Mouse (Mus musculus): ENCODE results near the gene Dhx57. TPM values are rescaled to one million over a fixed set of nuclear protein-coding genes. Genes with fewer than 3 reads are reported as not detected.
"Not testable (repeated sequence)": the region's sequence is repeated elsewhere in the genome, so short reads cannot be mapped to it uniquely, and the experiment has no call there.

Gene Dhx57
- total RNA-seq (2015; ENCODE audit: low replicate concordance) (1.3 and 7.7 TPM in 2 replicates), total RNA-seq (2017; ENCODE audit: low replicate concordance) (2.0 and 2.4 TPM in 2 replicates)

GRCm38 (mm10) chr17:80290074-80290657 lies at the start of gene Dhx57, which contains the start of gene Morn2:
TSS of gene Dhx57 (minus strand) at chr17:80290476.
TSS of gene Morn2 (plus strand) at chr17:80290203.
- peak; percentile 100 for ATAC-seq (replicated peaks; ENCODE audit: low FRiP score, poor library complexity, severe bottlenecking)

DNA sequence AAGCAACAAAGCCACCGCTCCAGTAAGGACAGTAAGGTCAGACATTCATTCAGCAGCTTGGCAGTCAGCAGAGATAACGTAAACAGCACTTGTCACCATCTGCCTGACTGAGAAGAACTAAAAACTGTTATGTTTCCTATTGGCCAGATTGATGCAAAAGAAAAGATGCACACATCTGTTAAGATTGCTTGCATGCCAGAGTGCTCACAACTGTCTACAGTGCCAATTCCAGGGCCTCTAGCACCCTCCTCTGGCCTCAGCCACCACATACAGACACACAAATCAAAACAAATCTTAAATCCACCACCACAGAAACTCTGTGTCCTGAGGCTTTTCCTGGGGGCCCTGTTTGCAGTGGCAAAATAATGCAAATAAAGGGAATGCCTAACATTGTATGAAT lies 42.1 kb upstream of the Dhx57 start:
- no peak for ATAC-seq (replicated peaks; ENCODE audit: low FRiP score, poor library complexity, severe bottlenecking)

- no peak for ATAC-seq (replicated peaks; ENCODE audit: low FRiP score, poor library complexity, severe bottlenecking)
Observed at GRCm38 (mm10) chr17:80326431-80326830, 36.2 kb upstream of the Dhx57 start.

- ATAC-seq (replicated peaks; ENCODE audit: low FRiP score, poor library complexity, severe bottlenecking): no peak
Observed at GRCm38 (mm10) chr17:80325456-80325855, 35.2 kb upstream of the Dhx57 start.

GRCm38 (mm10) chr17:80324521-80324920 lies 34.2 kb upstream of the Dhx57 start:
- no peak for ATAC-seq (replicated peaks; ENCODE audit: low FRiP score, poor library complexity, severe bottlenecking)

DNA sequence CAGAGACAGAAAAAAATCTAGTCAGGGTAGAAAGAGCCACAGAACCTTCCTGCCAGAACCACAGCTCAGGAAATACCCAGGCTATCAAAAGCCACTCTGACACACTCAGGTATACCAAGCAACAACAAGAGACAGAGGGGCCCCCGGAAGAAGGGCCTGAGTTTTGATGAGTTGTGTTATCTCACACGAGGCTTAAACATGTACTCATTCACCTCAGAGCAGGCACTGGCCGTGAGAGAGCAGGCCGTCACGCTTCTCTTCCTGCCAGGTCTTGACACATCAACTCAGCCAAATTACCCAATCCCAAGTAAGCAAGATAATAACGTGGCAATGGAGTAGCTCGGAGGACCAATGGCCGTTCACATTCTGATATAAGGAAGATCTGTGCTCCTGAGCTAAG lies 33.4 kb upstream of the Dhx57 start:
- no peak for ATAC-seq (replicated peaks; ENCODE audit: low FRiP score, poor library complexity, severe bottlenecking)

GRCm38 (mm10) chr17:80323015-80323414 lies 32.7 kb upstream of the Dhx57 start:
- no peak for ATAC-seq (replicated peaks; ENCODE audit: low FRiP score, poor library complexity, severe bottlenecking)

- ATAC-seq (replicated peaks; ENCODE audit: low FRiP score, poor library complexity, severe bottlenecking): no peak
Observed at GRCm38 (mm10) chr17:80322228-80322627, 32.0 kb upstream of the Dhx57 start.

DNA sequence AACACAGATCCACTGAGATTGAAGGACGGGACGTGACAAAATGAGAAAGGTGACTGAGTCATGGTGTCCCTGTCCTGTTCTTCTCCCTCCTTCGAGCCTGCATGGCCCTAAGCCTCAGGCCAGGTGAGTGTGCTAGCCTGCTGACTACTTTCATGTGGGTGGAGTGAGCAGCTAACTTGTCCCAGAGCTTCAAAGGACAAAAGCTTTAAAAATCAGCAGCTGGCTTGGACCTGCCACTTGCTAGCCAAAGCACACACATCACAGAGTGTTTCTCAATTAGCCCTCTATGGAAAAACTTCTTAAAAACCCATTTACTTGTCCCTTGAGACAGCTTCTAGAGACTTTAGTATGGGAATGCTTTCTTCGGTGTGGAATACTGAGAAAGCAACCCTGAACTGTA lies 22.1 kb upstream of the Dhx57 start:
- ATAC-seq (replicated peaks; ENCODE audit: low FRiP score, poor library complexity, severe bottlenecking): no peak

- no peak for ATAC-seq (replicated peaks; ENCODE audit: low FRiP score, poor library complexity, severe bottlenecking)
Observed at GRCm38 (mm10) chr17:80311761-80312160, 21.5 kb upstream of the Dhx57 start.

GRCm38 (mm10) chr17:80307251-80307650 lies 17.0 kb upstream of the Dhx57 start, which contains the start of gene Arhgef33:
TSS of gene Arhgef33 (plus strand) at chr17:80307407.
- ATAC-seq (replicated peaks; ENCODE audit: low FRiP score, poor library complexity, severe bottlenecking): no peak

GRCm38 (mm10) chr17:80298844-80299243 lies 8.6 kb upstream of the Dhx57 start:
- ATAC-seq (replicated peaks; ENCODE audit: low FRiP score, poor library complexity, severe bottlenecking): no peak

- no peak for ATAC-seq (replicated peaks; ENCODE audit: low FRiP score, poor library complexity, severe bottlenecking)
Observed at GRCm38 (mm10) chr17:80295258-80295657, 5.0 kb upstream of the Dhx57 start.

DNA sequence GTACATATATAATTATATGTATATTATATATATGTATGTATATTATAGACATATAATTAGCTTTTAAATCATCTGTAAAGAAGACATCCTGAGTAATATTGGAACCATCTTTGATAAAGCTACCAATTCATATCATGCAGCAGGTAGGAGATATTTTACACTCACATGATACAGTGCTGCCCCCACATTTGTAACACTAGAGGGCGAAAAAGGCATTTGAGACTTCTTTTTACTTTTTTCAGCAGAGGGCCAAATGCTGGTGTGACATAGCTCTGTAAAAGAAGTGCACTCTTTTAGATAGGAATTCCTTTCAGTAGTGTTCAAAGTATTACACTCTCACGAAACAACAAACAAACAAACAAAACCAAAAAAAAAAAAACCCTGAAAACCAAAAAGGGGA lies 872 bp upstream of the Dhx57 start:
- no peak for ATAC-seq (replicated peaks; ENCODE audit: low FRiP score, poor library complexity, severe bottlenecking)

- ATAC-seq (replicated peaks; ENCODE audit: low FRiP score, poor library complexity, severe bottlenecking): peak; percentile 34
Observed at GRCm38 (mm10) chr17:80289280-80290073, 799 bp downstream of the Dhx57 start.

GRCm38 (mm10) chr17:80288012-80288411 lies 2.3 kb downstream of the Dhx57 start:
- ATAC-seq (replicated peaks; ENCODE audit: low FRiP score, poor library complexity, severe bottlenecking): no peak

DNA sequence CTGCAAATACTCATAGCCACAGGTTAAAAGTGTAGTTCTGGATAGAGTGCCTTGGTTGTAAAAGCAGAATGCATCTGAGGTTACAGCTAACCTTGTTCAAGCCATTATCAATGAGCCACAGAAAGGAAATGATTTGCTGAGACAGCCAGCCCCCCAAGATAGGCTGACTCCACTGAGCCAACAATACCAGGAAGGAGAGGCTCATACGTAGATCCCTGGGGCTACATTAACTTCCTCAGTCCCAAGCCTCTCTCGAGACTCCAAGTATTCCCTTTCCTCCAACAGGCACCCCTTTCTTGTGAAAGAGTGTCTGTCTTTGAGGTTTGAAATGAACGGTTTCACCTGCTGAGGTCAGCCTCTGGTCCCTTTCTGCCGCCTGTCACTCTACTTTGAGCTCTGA lies 5.8 kb downstream of the Dhx57 start:
- no peak for ATAC-seq (replicated peaks; ENCODE audit: low FRiP score, poor library complexity, severe bottlenecking)

GRCm38 (mm10) chr17:80279340-80280070 lies 10.8 kb downstream of the Dhx57 start:
- no peak for ATAC-seq (replicated peaks; ENCODE audit: low FRiP score, poor library complexity, severe bottlenecking)

- ATAC-seq (replicated peaks; ENCODE audit: low FRiP score, poor library complexity, severe bottlenecking): no peak
Observed at GRCm38 (mm10) chr17:80278255-80278654, 12.0 kb downstream of the Dhx57 start.

DNA sequence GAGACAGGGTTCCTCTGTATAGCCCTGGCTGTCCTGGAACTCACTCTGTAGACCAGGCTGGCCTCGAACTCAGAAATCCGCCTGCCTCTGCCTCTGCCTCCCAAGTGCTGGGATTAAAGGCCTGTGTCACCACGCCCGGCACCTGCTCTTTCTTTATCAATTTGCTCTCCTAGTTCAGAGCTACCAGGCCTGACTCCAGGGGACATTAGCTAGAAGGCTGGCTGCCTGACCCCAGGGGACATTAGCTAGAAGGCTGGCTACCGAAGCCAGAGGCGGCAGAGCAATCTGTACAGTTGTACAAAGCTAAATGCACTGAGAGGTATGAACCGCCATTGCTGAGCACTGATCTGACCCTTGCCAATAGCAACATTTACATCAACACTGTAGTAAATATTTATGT lies 19.7 kb downstream of the Dhx57 start:
- ATAC-seq (replicated peaks; ENCODE audit: low FRiP score, poor library complexity, severe bottlenecking): not testable (repeated sequence)

- no peak for ATAC-seq (replicated peaks; ENCODE audit: low FRiP score, poor library complexity, severe bottlenecking)
Observed at GRCm38 (mm10) chr17:80268151-80268550, 22.1 kb downstream of the Dhx57 start.
